Mouse (Mus musculus) intestine, embryonic 16.5 days (tissue): ENCODE measurements around the gene Csnk1g1. TPM values are rescaled to one million over a fixed set of nuclear protein-coding genes. Genes with fewer than 3 reads are reported as not detected.

Experiments
- ATAC-seq: fragments of 200-750 bp; cut with Nextera tagmentation; 2 replicates; pipeline ENCODE4 v1.8.0; 2017; ENCODE audit warnings: moderate TSS enrichment, moderate library complexity
- H3K27ac ChIP-seq: fragments of 300-500 bp; sonication (generic); 2 replicates; pipeline ENCODE4 v1.5.1; 2014; ENCODE audit warnings: mild to moderate bottlenecking, low read length
- H3K27me3 ChIP-seq: fragments of 300-500 bp; sonication (generic); replicated peaks from 2 replicates; pipeline ENCODE4 v1.6.1; 2014; ENCODE audit warnings: low read length, control low read depth, mixed read lengths; ENCODE audit not compliant: control insufficient read depth, insufficient read depth
- H3K36me3 ChIP-seq: fragments of 300-500 bp; sonication (generic); 2 replicates; pipeline ENCODE4 v1.6.1; 2014; ENCODE audit warnings: low read length, control low read depth; ENCODE audit not compliant: control insufficient read depth, insufficient read depth
- H3K4me1 ChIP-seq: fragments of 300-500 bp; sonication (generic); 2 replicates; pipeline ENCODE4 v1.6.1; 2014; ENCODE audit warnings: low read length, control low read depth, mixed read lengths; ENCODE audit not compliant: control insufficient read depth, insufficient read depth
- H3K4me2 ChIP-seq: fragments of 300-500 bp; sonication (generic); 2 replicates; pipeline ENCODE4 v1.6.1; 2014; ENCODE audit warnings: low read depth, low read length, control low read depth
- H3K4me3 ChIP-seq: fragments of 300-500 bp; sonication (generic); 2 replicates; pipeline ENCODE4 v1.5.1; 2014; ENCODE audit warnings: mild to moderate bottlenecking, low read length
- H3K9ac ChIP-seq: fragments of 300-500 bp; sonication (generic); 2 replicates; pipeline ENCODE4 v1.6.1; 2014; ENCODE audit warnings: low read depth, low read length
- H3K9me3 ChIP-seq: fragments of 300-500 bp; sonication (generic); 2 replicates; pipeline ENCODE4 v1.6.1; 2016; ENCODE audit warnings: low read length, control low read depth; ENCODE audit not compliant: control insufficient read depth
- WGBS: fragments of 180-500 bp; shearing (Covaris S2); extraction: QIAGEN DNeasy Blood & Tissue Kit; methylation state at CpG from one replicate; pipeline ENCODE4 v1.1.7; 2014; 5-methylcytosine and 5-hydroxymethylcytosine counted together
- polyA plus RNA-seq: library from polyadenylated mRNA; unstranded; fragments of >200 nt; fragmentation: Nextera tagmentation; extraction: Ambion mirVana; gene quantifications from 2 replicates; pipeline ENCODE4 v1.2.1, GENCODE M21; 2015

Gene Csnk1g1
- polyA plus RNA-seq, 1 experiment from 2014 or later: 9.9 TPM

GRCm38 (mm10) chr9:66070151-66070550 is 161.4 kb downstream of the Csnk1g1 start:
- no peaks in the 10 kb centered on the region for H3K9me3 ChIP-seq
- ATAC-seq: no peak; the same call in 1 of the 2 replicates
- peaks cover 11% of the 10 kb centered on the region for H3K27me3 ChIP-seq
- peaks cover 7% of the 10 kb centered on the region; the same call in 1 of the 2 replicates for H3K4me1 ChIP-seq
- H3K9ac ChIP-seq: no peak overlapping the region
- H3K4me2 ChIP-seq: peak overlapping the region; percentile 99; the same call in 1 of the 2 replicates
- H3K27ac ChIP-seq: no peak overlapping the region
- WGBS: 82% methylated on average over 5 of the region's 5 CpGs
- H3K4me3 ChIP-seq: no peak overlapping the region
- peaks cover 16% of the 10 kb centered on the region; the same call in 1 of the 2 replicates for H3K36me3 ChIP-seq

- Histone ChIP-seq H3K4me2 (no peak overlapping the region), H3K4me3 (no peak overlapping the region), H3K4me1 (peaks cover 7% of the 10 kb centered on the region; the same call in 1 of the 2 replicates), H3K9ac (no peak overlapping the region), H3K9me3 (no peaks in the 10 kb centered on the region), H3K27ac (no peak overlapping the region), H3K27me3 (peaks cover 7% of the 10 kb centered on the region), H3K36me3 (no peaks in the 10 kb centered on the region)
- WGBS: 81% methylated on average over 7 of the region's 7 CpGs
- ATAC-seq: no peak
Measured at GRCm38 (mm10) chr9:66072754-66073153, 164.0 kb downstream of the Csnk1g1 start.

DNA sequence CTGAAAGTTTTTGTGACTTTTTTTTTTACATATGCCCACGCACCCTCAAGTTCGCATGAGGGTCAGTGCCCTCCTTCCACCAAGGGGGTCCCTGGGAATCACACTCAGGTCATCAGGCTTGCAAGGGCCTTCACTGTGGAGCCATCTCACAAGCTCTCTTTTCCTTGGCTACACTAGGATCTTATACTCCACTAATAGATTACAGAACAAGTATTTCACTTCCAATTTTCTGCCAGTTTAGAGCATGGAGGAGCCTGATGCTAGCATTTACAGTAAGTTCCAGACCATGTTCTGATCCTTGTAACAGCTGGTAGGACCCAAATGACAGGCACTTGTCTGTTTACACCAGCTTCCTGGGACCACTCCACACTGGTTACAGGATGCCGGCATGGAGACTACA is 169.3 kb downstream of the Csnk1g1 start:
- Histone ChIP-seq H3K4me2 (no peak overlapping the region), H3K9ac (no peak overlapping the region), H3K27ac (no peak overlapping the region), H3K27me3 (no peaks in the 10 kb centered on the region), H3K4me1 (no peaks in the 10 kb centered on the region; the same call in 1 of the 2 replicates), H3K4me3 (no peak overlapping the region), H3K9me3 (no peaks in the 10 kb centered on the region), H3K36me3 (no peaks in the 10 kb centered on the region)
- ATAC-seq: no peak
- 60% methylated on average over 3 of the region's 3 CpGs for WGBS

DNA sequence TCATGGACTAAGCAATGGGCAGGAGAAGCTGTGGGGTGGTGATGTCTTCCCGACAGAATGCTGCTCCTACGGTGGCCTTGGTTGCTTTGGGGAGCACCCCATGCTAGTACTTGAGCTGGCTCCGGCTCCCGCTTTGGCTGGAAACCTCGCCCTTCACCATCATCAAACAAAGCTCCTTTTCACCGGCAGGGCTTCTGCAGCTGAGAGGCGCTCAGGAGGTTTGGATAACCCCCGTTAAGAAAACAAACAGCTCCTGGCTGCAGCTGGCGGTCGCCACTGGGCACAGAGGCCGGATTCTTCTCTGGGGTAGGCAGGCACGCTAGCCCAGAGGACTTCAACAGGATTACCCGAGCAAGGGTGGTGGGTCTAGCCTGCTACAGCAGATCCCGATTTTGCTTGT is 169.8 kb downstream of the Csnk1g1 start:
- no peak overlapping the region for H3K9ac ChIP-seq
- WGBS: 9% methylated on average over 14 of the region's 14 CpGs
- no peaks in the 10 kb centered on the region for H3K27me3 ChIP-seq
- no peak overlapping the region for H3K27ac ChIP-seq
- H3K4me2 ChIP-seq: 0 out of 2 replicates have a peak overlapping the region, but pooled peaks have one; percentile 2
- no peaks in the 10 kb centered on the region for H3K9me3 ChIP-seq
- ATAC-seq: no peak
- no peaks in the 10 kb centered on the region for H3K36me3 ChIP-seq
- no peak overlapping the region for H3K4me3 ChIP-seq
- H3K4me1 ChIP-seq: no peaks in the 10 kb centered on the region; the same call in 1 of the 2 replicates

GRCm38 (mm10) chr9:66080804-66081459 is 172.2 kb downstream of the Csnk1g1 start:
- ATAC-seq: 0 out of 2 replicates have a peak, but pooled peaks have one; percentile 13
- no peak overlapping the region for H3K9ac ChIP-seq
- no peaks in the 10 kb centered on the region for H3K9me3 ChIP-seq
- H3K4me2 ChIP-seq: no peak overlapping the region
- no peak overlapping the region for H3K4me3 ChIP-seq
- 70% methylated on average over 3 of the region's 3 CpGs for WGBS
- H3K4me1 ChIP-seq: no peaks in the 10 kb centered on the region; the same call in 1 of the 2 replicates
- H3K36me3 ChIP-seq: no peaks in the 10 kb centered on the region
- no peaks in the 10 kb centered on the region for H3K27me3 ChIP-seq
- no peak overlapping the region for H3K27ac ChIP-seq

DNA sequence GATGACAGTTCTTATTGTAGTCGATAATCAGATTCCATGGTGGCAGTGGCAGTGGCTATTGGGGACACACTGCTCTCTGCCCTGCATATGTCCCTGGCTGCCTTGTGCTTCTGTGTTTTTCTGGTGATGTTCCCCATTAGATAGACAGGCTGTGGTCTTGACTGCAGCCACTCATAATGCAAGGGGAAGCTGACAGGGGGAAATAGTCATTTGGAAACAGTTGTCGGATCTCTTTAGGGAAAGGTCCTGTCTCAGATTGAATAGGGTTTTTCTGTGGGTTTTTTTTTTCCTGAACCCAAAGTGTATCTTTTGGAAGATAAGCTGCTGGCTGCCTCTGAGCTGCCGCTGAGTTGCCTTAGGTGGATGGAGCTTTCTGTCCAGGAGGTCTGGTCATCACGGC is 173.3 kb downstream of the Csnk1g1 start:
- Histone ChIP-seq H3K4me1 (no peaks in the 10 kb centered on the region; the same call in 1 of the 2 replicates), H3K27me3 (no peaks in the 10 kb centered on the region), H3K9me3 (no peaks in the 10 kb centered on the region), H3K27ac (no peak overlapping the region), H3K9ac (no peak overlapping the region), H3K36me3 (no peaks in the 10 kb centered on the region), H3K4me2 (no peak overlapping the region), H3K4me3 (no peak overlapping the region)
- whole genome bisulfite sequencing: 66% methylated on average over 4 of the region's 4 CpGs
- ATAC-seq: no peak

DNA sequence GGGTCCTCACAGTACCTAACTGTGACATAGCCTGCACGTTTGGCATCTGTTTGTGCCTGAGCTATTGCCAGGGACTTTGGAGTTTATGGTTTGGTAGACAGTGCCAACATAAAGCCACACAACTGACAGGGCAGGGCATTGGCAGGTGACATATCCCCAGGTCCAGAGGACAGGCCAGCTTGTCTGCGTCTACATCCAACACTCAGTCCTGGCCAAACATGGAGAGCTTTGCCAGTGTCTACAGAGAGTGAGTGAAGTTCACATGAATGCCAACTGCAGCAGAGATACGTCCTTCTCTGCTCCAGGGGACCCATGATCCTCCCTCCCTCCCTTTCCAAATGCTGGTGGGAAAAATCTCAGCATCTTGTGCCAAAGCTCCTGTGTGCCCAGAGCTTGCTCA is 175.4 kb downstream of the Csnk1g1 start:
- Histone ChIP-seq H3K36me3 (peaks cover 9% of the 10 kb centered on the region), H3K9me3 (no peaks in the 10 kb centered on the region), H3K4me3 (no peak overlapping the region), H3K27ac (no peak overlapping the region), H3K4me1 (no peaks in the 10 kb centered on the region), H3K27me3 (no peaks in the 10 kb centered on the region), H3K4me2 (no peak overlapping the region), H3K9ac (no peak overlapping the region)
- 82% methylated on average over 3 of the region's 3 CpGs for WGBS
- no peak for ATAC-seq

GRCm38 (mm10) chr9:66087062-66087461 is 178.3 kb downstream of the Csnk1g1 start:
- H3K4me2 ChIP-seq: no peak overlapping the region
- H3K36me3 ChIP-seq: peaks cover 13% of the 10 kb centered on the region
- no peak overlapping the region for H3K4me3 ChIP-seq
- no peaks in the 10 kb centered on the region for H3K9me3 ChIP-seq
- 96% methylated on average over 7 of the region's 7 CpGs for WGBS
- H3K4me1 ChIP-seq: peaks cover 10% of the 10 kb centered on the region; the same call in 1 of the 2 replicates
- H3K27me3 ChIP-seq: no peaks in the 10 kb centered on the region
- no peak for ATAC-seq
- no peak overlapping the region for H3K27ac ChIP-seq
- H3K9ac ChIP-seq: no peak overlapping the region

DNA sequence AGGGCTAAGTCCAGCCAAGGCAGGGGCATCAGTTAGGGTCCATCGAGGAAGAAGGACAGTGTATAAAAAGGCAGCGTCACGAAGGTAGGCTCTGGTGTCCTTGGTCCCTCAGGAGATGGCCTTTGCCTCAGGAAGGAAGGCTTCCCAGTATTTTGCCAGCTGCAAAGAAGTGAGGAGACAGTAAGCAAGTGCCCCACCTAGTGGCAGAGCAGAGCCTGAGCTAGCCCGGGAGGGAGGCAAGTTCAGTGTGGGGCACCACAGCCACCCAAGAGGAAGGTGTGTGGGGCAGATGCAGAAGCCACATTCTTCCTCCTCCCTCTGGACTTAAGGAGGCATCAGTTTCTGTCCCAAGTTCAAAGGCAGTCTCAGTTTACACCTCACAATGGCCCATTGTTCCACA is 179.7 kb downstream of the Csnk1g1 start:
- no peak overlapping the region for H3K27ac ChIP-seq
- peaks cover 17% of the 10 kb centered on the region for H3K36me3 ChIP-seq
- H3K4me1 ChIP-seq: peaks cover 19% of the 10 kb centered on the region; the same call in 1 of the 2 replicates
- H3K4me2 ChIP-seq: no peak overlapping the region
- no peak overlapping the region for H3K9ac ChIP-seq
- ATAC-seq: no peak
- H3K4me3 ChIP-seq: no peak overlapping the region
- no peaks in the 10 kb centered on the region for H3K9me3 ChIP-seq
- 43% methylated on average over 4 of the region's 4 CpGs for WGBS
- H3K27me3 ChIP-seq: no peaks in the 10 kb centered on the region
